24 mouse cellular contexts compared by ENCODE assay signal in genomic region chr9:78773936-78774335, GRCm38 (mm10).
DNase-seq lines count a peak whose midpoint lies in the region; ATAC-seq and TF ChIP-seq lines count a peak whose summit lies in the region.
"Had no signal": no experiment of that assay in that cellular context is flagged by ENCODE, and none has a peak within 500 bp of the region (broad histone marks: within the 10 kb centered on the region; RNA-seq: fewer than 3 reads in every experiment).

No protein-coding gene starts in this region.

- H3K9ac ChIP-seq in intestine, postnatal 0 days (ENCODE audit: low read depth, low read length), result no peak overlapping the region
- H3K9ac ChIP-seq: embryonic facial prominence, embryonic 12.5 days; embryonic facial prominence, embryonic 15.5 days; hindbrain, embryonic 13.5 days had no signal

- TF ChIP-seq POLR2A in lung, adult 2 months (IDR thresholded peaks at IDR 0.05; ENCODE audit: borderline replicate concordance, extremely low read depth, low read depth, low read length), result no peak

- no peaks in the 10 kb centered on the region for H3K36me3 ChIP-seq in intestine, postnatal 0 days (ENCODE audit: control insufficient read depth, insufficient read depth)
- H3K36me3 ChIP-seq: embryonic facial prominence, embryonic 12.5 days; embryonic facial prominence, embryonic 15.5 days; hindbrain, embryonic 10.5 days; hindbrain, embryonic 13.5 days had no signal

- no peaks in the 10 kb centered on the region for H3K9me3 ChIP-seq in intestine, postnatal 0 days (ENCODE audit: control insufficient read depth)
- H3K9me3 ChIP-seq: embryonic facial prominence, embryonic 12.5 days; embryonic facial prominence, embryonic 15.5 days; hindbrain, embryonic 10.5 days; hindbrain, embryonic 13.5 days had no signal

- no peak for TF ChIP-seq CTCF in lung, adult 2 months (IDR thresholded peaks at IDR 0.05; ENCODE audit: insufficient read depth, low read length)
- no peak for TF ChIP-seq CTCF in intestine, postnatal 0 days (IDR thresholded peaks at IDR 0.05; ENCODE audit: low read depth)

- H3K4me2 ChIP-seq in intestine, postnatal 0 days (replicated peaks; ENCODE audit: low read depth), result no peak overlapping the region
- H3K4me2 ChIP-seq: embryonic facial prominence, embryonic 12.5 days; embryonic facial prominence, embryonic 15.5 days; heart, embryonic 11.5 days; hindbrain, embryonic 13.5 days had no signal

- H3K4me3 ChIP-seq in lung, adult 2 months (replicated peaks; ENCODE audit: extremely low read depth, low read depth, low read length), result no peak overlapping the region
- H3K4me3 ChIP-seq in intestine, postnatal 0 days (ENCODE audit: low read depth, low read length), result no peak overlapping the region
- H3K4me3 ChIP-seq: embryonic facial prominence, embryonic 12.5 days; embryonic facial prominence, embryonic 15.5 days; hindbrain, embryonic 10.5 days; hindbrain, embryonic 13.5 days had no signal

- 42% methylated on average over 3 of the region's 3 CpGs for WGBS in lung, adult 2 months
- WGBS in intestine, postnatal 0 days, result 50% methylated on average over 3 of the region's 3 CpGs

- peak; percentile 6 for DNase-seq in 416B (ENCODE audit: low read depth)
- DNase-seq in lung, adult 2 months, result peak; percentile 17
- DNase-seq in lung, postnatal 14 days, result peak; percentile 5
- peak; percentile 6 to 31 for DNase-seq in lung, postnatal 4 days
- DNase-seq in thymus, postnatal 36 days, result no peak
- DNase-seq in heart, adult 11 months, result no peak
- DNase-seq: adrenal gland, adult 2 months; adrenal gland, postnatal 14 days; cerebellum, adult 11 months; cerebellum, adult 2 months; cerebellum, adult 9-11 months; cerebellum, postnatal 25 days; gastrocnemius, postnatal 10 days; gastrocnemius, postnatal 36 days; heart, postnatal 36 days had no signal

- no peaks in the 10 kb centered on the region for H3K4me1 ChIP-seq in lung, adult 2 months (ENCODE audit: control insufficient read depth, insufficient read depth, low read length)
- H3K4me1 ChIP-seq in intestine, postnatal 0 days (replicated peaks; ENCODE audit: control insufficient read depth, insufficient read depth, low read length), result no peaks in the 10 kb centered on the region
- H3K4me1 ChIP-seq: embryonic facial prominence, embryonic 12.5 days; embryonic facial prominence, embryonic 15.5 days; hindbrain, embryonic 10.5 days; hindbrain, embryonic 13.5 days had no signal

- no peaks in the 10 kb centered on the region for H3K27me3 ChIP-seq in intestine, postnatal 0 days (replicated peaks; ENCODE audit: control insufficient read depth, insufficient read depth, low read length)
- H3K27me3 ChIP-seq: embryonic facial prominence, embryonic 12.5 days; embryonic facial prominence, embryonic 15.5 days; hindbrain, embryonic 13.5 days had no signal

- no peak overlapping the region for H3K27ac ChIP-seq in intestine, postnatal 0 days (ENCODE audit: low read depth, low read length)
- H3K27ac ChIP-seq: embryonic facial prominence, embryonic 12.5 days; embryonic facial prominence, embryonic 15.5 days; hindbrain, embryonic 10.5 days; hindbrain, embryonic 13.5 days had no signal

- no peak for ATAC-seq in intestine, postnatal 0 days
- ATAC-seq: CD4-positive, CD25-positive, alpha-beta regulatory T cell, adult 4 months; forebrain, embryonic 16.5 days; hindbrain, embryonic 16.5 days had no signal

Comparison
In these comparisons a context has a peak if more than half of its experiments do, and no peak if none do; other contexts are left out.
1. DNase-seq: peak in 416B (single experiment), lung, adult 2 months (single experiment), lung, postnatal 14 days (single experiment) and lung, postnatal 4 days (2 of 2); none in thymus, postnatal 36 days (0 of 2) and heart, adult 11 months (single experiment).